Mouse (Mus musculus) 3T3-L1 (cell line): ENCODE results near the gene Foxo1.

ENCODE experiments used
- DNase-seq: peaks from one replicate; pipeline ENCODE4 v3.0.0-alpha.2; 2015; ENCODE audit warnings: low read depth, low spot score

The Foxo1 gene

DNA sequence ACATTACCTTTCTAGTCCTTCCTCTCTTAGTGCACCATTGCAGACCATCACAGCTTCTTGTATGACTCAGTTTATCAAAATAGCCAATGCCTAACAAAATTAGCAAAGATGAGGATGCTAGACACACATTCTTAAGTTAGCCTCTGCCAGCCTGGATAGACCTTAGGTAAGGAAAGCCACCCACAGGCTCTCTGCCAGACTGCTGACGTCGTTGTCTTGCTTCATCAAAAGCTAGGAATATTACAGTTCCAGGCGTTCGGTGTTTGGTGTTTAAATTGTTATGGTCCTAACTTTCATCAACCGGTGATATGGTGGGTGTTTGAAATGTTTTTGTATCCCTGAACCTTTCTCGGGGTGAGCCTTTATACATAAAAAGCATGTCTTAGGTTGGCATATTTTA lies 96.4 kb downstream of the Foxo1 start:
- DNase-seq: no peak

DNA sequence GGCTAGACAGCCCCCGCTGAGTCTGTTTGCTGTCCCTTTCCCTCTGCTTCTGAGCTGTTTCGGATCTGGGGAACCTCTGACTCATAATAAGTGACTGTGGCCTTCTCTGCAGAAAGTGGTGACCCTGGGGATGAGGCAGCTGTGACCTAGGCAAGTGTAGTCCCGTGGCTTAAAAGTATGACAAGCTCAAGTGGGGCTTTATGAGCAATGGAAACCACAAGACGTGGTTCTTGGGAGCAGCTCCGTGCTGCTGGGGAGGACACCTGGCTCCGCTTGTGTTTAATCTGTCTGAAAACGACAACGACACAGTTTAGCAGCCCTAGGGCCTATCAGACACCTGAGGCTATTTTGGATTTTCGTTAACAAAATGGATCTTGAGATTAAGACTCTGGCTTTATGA lies 101.1 kb downstream of the Foxo1 start:
- no peak for DNase-seq

- no peak for DNase-seq
Observed at GRCm38 (mm10) chr3:52369881-52370428, 101.8 kb downstream of the Foxo1 start.

DNA sequence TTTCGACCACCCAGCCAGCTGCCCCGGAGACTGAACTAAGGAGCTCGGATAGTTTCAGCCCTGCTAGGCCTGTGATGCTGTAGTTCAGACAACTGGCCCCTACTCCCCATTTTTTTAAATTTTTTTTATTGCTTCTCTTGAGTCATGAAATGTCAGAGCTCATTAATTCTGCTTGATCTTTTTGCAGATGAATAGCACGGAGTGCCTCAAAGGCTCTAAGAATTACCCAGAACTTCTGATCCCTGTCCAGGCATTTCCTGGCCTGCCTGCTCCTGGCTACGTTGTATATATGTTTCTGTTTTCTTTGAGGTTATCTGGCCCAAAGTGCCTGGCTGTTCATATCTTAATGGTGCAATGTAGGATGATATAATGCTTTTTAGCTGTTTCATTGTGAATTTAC lies 108.8 kb downstream of the Foxo1 start:
- no peak for DNase-seq

- DNase-seq: no peak
Observed at GRCm38 (mm10) chr3:52383351-52383750, 115.2 kb downstream of the Foxo1 start.

GRCm38 (mm10) chr3:52386343-52386742 lies 118.2 kb downstream of the Foxo1 start:
- no peak for DNase-seq

GRCm38 (mm10) chr3:52390321-52390720 lies 122.2 kb downstream of the Foxo1 start:
- peak; percentile 31 for DNase-seq

GRCm38 (mm10) chr3:52390766-52391665 lies 122.9 kb downstream of the Foxo1 start:
- no peak for DNase-seq

DNA sequence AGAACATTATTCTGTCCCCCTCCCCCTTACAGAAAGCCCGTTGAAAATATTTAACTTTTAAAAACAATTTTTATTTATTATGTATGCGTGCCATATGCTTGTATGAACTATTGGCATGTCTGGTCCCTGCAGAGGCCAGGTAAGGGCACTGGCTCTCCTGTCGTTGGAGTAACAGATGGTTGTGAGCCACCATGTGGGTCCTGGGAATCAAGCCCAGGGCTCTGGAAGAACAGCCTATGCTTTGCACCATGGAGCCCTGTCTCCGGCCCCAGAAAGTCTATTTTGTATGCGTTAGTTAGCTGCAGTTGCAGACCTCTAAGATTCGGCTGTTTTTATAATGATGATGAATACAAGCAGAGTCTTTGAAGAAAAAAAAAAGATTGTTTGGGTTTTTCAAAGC lies 123.8 kb downstream of the Foxo1 start:
- no peak for DNase-seq

DNA sequence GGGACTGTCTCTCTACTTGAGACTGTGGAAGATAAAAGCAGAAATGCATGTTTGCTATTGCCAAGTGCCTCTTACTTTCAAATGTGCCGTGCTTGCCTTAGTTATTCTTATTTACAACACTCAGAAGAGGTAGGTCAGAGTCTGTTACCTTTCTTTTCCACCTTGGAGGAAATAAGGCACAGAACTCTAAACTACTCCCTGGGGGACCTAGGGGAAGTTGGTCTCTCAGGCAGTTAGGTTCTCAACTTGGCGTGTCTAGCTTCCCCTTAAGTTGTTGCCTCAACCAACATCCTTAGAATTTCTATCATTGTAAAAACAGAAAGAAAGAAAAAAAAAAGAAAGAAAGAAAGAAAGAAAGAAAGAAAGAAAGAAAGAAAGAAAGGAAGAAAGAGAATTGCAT lies 124.4 kb downstream of the Foxo1 start:
- no peak for DNase-seq

DNA sequence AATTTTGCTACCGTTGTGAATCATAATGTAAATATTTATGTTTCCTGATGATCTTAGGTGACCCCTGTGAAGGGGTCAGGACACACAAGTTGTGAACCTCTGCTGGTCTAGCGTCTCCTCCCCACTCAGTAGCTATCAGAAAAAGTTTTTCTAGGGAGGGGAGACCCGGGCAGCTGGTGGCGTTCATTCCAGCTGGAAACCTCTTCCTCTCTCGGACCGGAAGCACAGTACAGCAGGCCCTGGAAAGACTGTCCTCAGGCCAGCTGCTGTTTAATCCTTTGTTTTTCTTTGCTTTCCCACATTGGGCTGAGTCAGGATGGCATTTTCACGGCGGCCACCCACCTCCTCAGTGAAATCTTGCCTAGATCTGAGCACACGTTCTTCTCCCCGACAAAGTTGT lies 125.0 kb downstream of the Foxo1 start:
- DNase-seq: no peak

GRCm38 (mm10) chr3:52396121-52396731 lies 128.1 kb downstream of the Foxo1 start:
- no peak for DNase-seq

DNA sequence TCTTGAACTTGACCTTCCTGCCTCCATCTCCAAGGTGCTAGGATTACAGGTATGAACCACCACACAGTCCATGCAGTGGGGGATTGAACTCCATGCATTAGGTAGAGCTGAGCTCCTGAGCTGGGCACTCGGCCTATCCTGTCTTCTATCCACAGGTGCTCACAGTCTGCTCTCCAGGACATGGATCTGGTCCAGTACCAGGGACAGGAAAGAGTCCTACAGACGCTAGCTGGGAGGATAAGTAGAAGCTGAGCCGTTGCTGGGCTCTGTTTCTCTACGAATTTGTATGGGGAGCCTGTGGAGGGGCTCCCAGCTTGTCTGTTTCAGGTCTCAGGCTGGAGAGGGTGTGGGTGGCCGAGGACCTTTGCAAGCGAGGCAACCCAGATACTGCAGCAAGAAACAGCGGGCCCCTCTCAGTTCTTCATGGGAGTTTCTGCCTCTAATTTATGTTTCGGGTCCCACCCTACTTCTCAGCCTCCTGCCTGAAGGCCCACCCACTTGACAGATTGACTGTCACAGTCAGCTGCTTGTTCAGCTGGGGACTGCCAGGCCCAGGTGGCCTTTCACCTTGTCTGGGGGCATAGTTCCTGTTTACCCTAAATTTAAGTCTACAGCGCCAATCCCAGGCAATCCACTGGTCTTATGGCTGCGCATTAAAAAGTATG lies 128.9 kb downstream of the Foxo1 start:
- DNase-seq: no peak

DNA sequence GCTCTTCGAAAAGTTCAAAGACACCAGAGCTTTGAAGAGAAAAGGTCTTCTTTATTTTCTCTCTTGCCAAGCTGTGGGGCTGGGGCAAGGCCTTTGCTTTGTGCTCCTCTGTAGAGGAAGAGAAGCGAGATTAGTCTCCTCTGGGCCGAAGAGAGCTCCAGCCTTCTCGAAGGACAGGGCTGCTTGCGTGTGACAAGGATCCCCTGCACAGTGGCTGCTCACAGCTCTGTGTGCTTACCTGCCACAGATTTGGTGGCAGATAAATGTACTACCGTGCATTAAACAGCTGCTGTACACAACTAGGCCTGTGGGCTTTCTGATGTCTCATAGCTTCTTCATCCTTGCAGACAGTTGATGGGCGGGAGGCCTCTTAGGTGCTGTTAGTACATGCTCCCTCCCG lies 129.8 kb downstream of the Foxo1 start:
- DNase-seq: no peak

DNA sequence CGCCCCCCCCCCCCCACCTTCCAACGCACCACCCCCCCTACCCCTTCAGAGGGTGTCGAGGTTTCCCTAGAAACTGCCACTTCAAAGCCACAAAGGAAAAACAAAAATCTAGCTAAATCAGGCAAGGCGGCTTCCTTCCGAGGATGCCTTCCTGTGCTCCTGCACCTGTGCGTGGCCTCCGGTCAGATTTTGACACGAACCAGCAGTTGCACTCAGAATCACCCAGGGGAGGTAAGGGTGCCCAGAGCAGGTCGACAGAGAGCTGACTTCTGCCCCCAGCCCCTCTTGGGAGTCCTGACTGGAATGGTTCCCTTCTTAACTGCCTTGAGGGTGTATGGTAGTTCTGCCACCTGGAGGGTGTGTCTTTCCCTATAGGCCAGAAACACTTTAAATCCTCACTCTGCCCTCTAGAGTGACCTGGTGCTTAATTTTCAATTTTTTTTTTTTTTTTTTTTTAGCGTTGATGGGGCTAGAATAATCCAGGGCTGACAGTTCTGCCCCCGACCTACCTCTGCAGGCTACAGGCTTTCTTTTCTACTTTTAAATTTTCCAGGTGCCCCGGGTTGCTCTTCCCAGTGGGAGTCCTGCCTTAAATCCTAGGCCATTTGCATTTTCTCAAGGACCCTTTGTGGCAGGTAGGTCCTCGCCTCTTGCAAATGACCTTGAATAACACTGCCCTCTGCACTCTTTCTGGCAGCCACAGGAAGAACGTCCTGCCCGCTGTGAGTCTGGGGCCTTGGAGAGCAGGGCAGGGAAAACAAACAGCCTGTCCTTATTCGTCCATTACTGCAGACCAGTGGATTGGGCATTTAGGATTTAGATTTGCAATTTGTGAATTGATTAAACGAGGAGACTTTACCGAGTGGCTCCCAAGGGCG lies 132.4 kb downstream of the Foxo1 start:
- DNase-seq: no peak

- DNase-seq: peak; percentile 26
Observed at GRCm38 (mm10) chr3:52401162-52401928, 133.2 kb downstream of the Foxo1 start.
